Mouse (Mus musculus) lung, postnatal 10 days (tissue): ENCODE results near the gene Derl3.

Experiments used
- DNase-seq: peaks from one replicate; pipeline ENCODE4 v3.0.0; 2021

Gene Derl3

DNA sequence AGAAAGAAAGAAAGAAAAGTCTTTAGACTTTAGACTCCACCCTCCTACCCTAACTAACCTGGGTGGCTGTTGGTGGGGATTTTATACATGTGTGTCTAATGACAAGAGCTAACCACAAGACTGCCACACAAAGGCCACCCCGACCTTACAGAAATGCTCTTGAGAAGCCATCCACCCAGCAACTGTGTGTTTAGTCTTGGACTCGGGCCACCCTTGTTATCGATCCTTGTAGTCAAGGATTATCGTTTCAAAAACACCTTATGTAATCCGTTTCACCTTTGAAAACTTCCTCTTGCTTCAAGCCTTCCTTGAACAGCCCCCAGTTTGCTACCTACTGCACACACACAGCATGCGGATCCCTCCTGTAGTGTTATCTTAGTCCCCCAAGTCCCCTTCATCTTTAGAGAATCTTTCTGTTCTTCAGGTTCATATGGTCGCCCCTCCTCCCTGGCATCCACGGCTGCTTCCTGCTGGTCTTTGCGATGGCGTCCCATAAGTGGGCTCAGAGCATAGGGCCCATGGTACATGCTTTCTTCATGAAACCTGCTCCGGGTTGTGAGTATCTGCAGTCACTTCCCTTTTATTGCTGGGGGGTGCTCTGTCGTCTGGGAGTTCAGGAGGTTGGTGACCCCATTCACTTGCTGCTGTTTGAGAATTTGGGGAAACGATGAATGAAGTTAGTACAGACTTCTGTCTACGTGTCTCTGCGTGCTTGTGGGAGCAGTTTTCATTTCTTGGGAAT lies 49.7 kb downstream of the Derl3 start, which contains the start of gene Vpreb3:
TSS of gene Vpreb3 (plus strand) at position 322 of the 742 bp plus-strand sequence.
- DNase-seq: no peak

DNA sequence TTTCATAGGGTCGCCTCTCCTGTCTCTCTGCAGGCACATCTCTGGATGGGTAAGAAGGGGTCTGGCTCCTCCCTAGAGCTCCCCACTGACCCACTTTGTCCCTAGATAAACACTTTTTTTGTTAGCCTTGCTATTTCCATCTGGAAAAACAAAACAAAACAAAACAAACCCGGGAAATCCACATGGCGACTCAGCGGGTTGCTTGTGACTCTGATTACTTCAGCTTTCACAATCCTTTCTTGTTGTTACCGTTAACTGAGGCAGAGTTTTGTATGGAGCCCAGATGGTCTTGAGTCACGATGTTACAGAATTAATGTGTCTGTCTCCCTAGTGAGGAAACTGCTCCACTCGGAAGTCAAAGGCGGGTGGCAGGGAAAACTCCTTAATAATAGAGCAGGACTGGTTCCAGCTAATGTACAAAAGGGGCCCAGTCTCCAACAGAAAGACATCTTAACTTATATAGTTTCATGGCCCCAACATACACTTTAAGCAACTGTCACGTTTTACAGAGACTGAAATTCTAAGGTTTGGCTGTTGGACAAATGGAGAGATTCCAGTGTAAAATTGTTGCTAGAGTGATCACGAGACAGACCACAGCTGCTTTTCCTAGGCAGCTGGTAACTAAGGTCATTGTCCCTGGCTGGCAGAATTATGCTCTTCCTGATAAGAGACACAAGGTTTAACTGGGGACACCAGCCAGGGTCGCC lies 51.0 kb downstream of the Derl3 start:
- peak; percentile 55 for DNase-seq

DNA sequence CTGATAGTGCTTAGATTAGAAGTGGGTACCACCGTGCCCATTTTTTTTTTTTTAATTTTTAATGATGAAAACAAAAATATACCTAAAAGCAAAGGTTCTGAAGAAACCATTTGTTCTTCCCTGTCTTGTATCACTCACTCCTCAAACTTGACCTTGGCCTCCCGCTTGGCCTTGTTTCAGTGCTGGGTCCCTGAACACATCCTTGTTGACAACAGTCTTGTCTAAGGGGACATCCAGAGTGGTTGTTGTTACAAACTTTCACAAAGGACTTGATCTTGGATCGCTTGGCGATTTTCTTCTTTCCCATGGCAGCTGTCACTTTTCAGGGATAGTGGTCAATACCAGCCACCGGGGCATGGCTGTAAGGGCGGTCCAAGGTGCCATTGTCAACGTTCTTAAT lies 52.0 kb downstream of the Derl3 start:
- DNase-seq: no peak
